Mouse (Mus musculus) ZHBTc4 (cell line): ENCODE results near the gene Wdr25.
A peak's percentile ranks its signal among the peaks of the same experiment; 100 is the strongest.

Source experiments
- DNase-seq: peaks from one replicate; pipeline ENCODE4 v3.0.0-alpha.2; 2011; ENCODE audit warnings: low read depth, low spot score

The Wdr25 gene

GRCm38 (mm10) chr12:108936834-108937233 lies 43.4 kb downstream of the Wdr25 start:
- no peak for DNase-seq

- no peak for DNase-seq
These were observed 44.1 kb downstream of the Wdr25 start for GRCm38 (mm10) chr12:108937506-108937905.

DNA sequence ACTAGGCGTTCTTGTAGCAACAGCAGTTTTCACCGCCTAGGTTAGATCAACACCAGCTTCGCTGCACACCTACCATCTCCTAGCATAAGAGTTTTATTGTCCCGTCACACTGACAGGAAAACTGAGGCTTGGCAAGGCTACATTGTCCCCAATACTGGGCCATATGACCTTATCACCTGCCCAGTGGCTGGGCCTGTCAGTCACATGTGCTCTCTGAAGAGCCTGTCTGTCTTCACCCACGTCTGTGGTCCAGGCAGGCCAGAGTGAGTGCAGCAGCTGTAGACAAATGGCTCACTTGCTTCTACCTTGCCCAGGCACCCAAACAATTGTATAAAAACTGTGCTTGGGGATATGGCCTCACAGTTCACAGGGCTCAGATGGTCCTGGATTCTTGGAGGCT lies 45.4 kb downstream of the Wdr25 start:
- DNase-seq: no peak

DNA sequence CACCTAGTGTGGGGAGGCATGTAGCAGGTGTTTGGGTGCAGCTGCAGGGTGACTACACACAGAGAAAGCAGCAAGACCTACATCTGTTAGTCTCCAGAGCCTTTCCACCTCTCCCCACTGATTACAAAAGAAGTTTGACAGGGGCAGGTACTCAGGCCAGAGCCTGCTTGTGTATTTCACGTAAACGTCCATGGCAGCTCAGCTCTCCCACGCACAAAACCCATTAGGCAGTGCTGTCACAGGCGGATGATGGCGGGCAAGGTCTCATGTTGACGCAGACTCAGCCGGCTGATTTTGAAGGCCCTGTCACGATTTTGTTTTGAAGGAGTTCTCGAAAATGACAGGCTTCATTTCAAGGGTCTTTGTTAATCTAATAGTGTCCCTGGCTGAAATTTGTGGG lies 45.9 kb downstream of the Wdr25 start:
- DNase-seq: no peak

DNA sequence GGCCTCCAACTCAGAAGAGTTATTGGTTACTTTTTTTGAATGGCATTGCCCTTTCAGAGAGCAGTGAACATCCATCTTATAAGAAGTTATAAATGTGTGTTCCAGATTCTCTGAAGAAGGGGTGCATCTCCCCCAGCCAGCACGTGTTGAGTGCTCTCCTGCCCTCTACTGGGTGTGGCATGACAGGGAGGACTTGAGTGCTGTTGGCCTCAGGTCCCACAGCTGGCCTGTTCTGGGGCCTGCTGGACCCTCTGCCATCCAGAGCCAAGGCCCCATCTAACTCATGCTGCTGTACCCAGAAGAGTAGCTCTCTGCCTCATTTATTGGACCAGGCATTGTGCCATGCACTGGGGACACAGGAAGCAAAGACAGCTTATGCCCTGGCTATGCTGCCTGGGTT lies 46.8 kb downstream of the Wdr25 start:
- no peak for DNase-seq

DNA sequence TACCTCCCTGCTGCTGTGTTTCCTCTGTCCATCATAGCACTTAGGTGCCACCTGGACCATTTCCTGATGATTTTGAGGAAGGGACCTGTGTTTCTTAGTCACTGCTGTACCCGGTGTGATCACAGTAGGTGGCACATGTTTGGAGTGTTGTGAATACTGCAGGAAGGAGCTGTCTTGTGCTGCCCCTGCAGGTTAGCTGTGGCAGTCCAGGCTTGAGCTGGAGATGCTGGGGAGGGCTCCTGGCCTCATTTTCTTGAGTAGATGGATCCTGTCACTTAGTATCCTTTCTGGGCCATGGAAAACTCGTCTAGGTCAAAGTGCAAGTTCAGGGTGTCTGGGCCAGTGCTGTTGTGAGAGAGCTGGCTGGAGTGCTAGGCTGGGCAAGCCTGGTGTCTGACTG lies 47.9 kb downstream of the Wdr25 start:
- DNase-seq: no peak

GRCm38 (mm10) chr12:108942203-108942923 lies 48.9 kb downstream of the Wdr25 start:
- DNase-seq: no peak

GRCm38 (mm10) chr12:108953011-108953550 lies 59.6 kb downstream of the Wdr25 start:
- DNase-seq: no peak

DNA sequence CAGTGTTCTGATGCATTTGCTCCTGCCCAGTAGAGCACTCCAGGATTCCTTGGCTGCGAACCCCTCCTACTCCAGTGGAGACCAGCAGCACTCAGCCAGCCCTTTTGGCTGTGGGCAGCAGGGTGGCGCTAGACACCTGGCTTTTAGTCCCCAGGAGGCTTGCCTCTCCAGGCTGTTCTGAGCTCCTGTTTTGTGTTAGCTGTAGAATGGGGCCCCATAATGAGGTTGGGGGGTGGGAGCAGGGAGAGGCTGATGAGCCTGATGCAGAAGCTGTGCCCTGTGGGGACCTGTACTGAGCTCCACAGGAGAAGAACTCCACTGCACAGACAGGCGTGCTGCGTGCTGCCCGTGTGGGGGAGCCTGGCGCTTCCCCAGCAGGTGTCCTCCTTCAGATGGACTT lies 60.4 kb downstream of the Wdr25 start:
- peak; percentile 46 for DNase-seq

- DNase-seq: no peak
These were observed 61.0 kb downstream of the Wdr25 start for GRCm38 (mm10) chr12:108954456-108954855.

GRCm38 (mm10) chr12:108958483-108958882 lies 65.1 kb downstream of the Wdr25 start:
- no peak for DNase-seq

GRCm38 (mm10) chr12:108958991-108959638 lies 65.7 kb downstream of the Wdr25 start:
- DNase-seq: peak; percentile 71

DNA sequence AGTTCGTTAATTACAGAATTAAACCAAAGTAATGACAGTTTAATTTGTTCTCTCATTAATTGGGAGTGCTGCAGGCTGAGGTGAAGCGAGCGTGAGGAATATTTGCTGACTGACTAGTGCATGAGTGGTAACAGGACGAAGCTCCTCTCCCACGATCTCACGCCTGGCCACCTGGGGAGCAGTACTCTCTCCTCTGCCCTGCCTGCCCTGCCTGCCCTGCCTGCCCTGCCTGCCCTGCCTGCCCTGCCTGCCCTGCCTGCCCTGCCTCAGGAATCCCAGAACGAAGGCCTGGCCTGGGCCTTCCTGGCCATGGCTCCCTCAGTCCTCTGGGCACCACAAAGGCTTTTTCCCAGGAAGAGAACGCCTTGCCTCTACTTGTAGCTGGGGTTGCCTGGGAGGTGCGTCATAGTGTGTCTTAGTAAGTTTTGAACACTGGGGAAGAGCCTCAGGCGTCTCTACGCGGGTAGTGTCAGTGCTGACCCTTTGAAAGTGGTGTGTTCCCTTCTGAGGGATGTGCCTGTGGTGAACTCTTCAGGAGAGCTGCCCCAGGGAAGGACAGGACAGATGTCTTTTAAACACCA lies 66.3 kb downstream of the Wdr25 start:
- no peak for DNase-seq

DNA sequence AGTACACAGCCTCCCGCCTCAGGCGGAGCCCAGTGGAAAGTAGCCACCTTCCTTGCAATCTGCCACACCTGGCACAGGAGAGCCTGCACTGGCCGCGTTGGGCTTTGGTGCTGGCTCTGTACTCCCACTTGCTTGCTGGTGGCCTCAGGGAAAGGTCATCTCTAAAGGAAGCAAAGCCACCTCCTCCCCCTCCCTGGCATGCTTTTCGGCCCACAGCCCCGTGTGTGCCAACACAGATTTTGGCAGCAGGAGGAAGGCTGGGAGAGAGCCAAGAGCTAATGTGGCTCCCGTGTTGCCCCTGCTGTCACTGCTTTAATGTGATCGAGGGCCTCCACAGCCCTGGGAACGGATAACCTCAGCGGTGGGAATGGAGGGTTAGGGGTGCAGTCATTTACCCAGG lies 66.8 kb downstream of the Wdr25 start:
- DNase-seq: no peak

DNA sequence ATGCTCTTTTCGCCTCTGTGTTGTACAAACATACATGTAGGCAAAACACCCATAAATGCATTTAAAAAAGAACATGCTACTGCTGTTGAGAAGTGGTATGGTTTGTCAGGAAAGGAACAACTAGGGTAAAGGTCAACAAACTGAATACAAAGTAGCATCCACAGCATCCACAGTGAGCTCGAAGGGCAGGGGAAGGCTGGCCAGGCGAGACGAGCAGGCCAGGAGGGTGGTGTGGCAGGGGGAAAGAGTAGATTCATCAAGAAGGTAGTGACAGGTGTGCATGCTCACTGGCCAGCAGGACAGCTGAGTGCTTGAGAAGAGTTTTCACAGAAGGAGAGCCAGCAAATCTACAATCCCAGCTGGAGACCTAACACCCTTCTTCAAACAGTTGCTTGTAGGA lies 74.2 kb downstream of the Wdr25 start:
- DNase-seq: no peak

DNA sequence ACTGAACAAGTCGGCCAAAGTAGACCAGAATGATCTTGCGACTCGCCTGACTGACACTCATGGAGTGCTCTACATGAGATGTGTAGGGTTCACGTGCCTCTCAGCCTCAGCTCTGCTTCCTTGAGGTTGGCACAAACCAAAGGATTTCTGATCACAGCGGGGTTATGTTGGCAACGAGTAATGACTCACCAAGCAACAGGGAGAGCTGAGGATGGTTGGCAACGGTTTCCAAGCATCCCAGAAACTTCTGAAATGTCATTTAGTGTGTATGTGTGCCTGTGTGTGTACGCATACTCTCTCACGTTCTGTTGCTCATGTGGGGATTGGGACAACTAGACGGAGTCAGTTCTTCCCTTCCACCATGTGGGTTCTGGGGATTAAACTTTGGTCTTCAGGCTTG lies 74.6 kb downstream of the Wdr25 start:
- DNase-seq: no peak

DNA sequence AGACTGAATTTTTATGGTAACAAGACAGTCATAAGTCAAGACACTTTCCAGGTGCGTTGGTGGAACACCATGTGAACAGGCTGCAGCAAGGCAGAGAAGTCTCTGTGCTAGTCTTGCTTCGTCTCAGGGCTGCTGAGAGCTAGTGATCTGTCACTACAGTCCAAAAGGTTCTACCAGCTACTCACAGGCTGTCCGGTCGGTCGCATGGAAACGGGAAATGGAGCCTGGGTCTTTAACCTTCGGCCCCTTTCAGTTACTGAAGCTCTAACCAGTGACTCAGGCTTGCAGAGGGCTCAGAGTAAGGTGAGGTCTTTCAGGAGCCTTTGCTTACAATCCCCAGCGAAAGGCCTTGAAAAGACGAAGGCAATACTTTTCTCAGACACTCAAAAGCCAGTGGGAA lies 78.0 kb downstream of the Wdr25 start:
- no peak for DNase-seq

DNA sequence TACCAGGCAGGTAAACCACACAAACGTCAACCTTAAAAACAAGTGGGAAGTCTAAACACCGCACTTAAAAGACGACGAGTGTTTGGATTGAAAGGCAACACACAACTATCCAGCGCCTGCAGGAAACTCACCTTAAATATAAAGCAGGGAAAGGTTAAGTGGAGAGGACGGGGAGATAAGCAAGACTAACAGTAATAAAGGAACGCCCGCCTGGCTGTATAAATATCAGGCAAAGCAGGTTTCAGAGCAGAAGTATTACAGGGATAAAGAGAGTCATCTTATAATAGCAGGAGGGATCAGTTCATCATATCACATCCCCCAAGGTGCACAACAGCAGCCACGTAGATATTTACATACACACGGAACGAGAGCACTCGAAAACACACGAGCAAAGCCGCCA lies 78.8 kb downstream of the Wdr25 start:
- DNase-seq: no peak

- DNase-seq: peak; percentile 66
These were observed 86.5 kb downstream of the Wdr25 start for GRCm38 (mm10) chr12:108979977-108980376.

GRCm38 (mm10) chr12:108981941-108982683 lies 88.7 kb downstream of the Wdr25 start:
- no peak for DNase-seq

- DNase-seq: no peak
These were observed 89.2 kb downstream of the Wdr25 start for GRCm38 (mm10) chr12:108982684-108982960.

- DNase-seq: no peak
These were observed 90.1 kb downstream of the Wdr25 start for GRCm38 (mm10) chr12:108983496-108983895.
